Mouse (Mus musculus): Measurements from ENCODE around the gene Pdzk1.

DNA sequence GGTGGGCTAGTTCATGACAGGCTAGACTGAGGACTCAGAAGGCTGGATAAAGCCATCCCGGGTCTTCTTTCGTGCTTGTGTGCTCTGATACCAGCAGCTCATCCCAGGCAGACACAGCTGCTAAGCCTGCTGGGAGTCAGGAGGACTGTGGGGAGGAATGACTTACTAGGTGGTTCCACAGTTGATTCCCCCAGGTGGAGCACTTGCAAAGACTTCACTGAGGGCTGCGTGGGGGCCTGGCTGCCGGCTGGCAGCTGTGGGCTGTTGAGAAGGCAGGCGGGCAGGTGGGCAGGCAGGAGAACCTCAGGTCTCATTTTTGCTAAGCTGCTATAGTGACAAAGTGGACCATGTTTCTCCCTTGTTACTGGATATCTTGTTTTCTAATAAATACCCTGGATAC is 31.4 kb downstream of the Pdzk1 start:
- TF ChIP-seq CTCF (IDR thresholded peaks at IDR 0.05; ENCODE audit: control insufficient read depth, insufficient read depth, insufficient replicate concordance, low read depth, low read length): no peak
- TF ChIP-seq POLR2A (IDR thresholded peaks at IDR 0.05; ENCODE audit: control insufficient read depth, low read depth, low read length): no peak
